Mouse (Mus musculus) hindbrain, postnatal 0 days (tissue): Measurements from ENCODE around the gene Kat6b. TPM values are rescaled to one million over a fixed set of nuclear protein-coding genes. Genes with fewer than 3 reads are reported as not detected.

Source experiments
- ATAC-seq: fragments of 200-750 bp; cut with Nextera tagmentation; 2 replicates; pipeline ENCODE4 v1.8.0; 2017; ENCODE audit warnings: mild to moderate bottlenecking, moderate TSS enrichment, moderate library complexity
- DNase-seq: peaks from one replicate; pipeline ENCODE4 v3.0.0-alpha.2; 2015; ENCODE audit warnings: low spot score
- H3K27ac ChIP-seq: fragments of 300-500 bp; sonication (generic); 2 replicates; pipeline ENCODE4 v1.5.1; 2014; ENCODE audit warnings: mild to moderate bottlenecking
- H3K27me3 ChIP-seq: fragments of 300-500 bp; sonication (generic); 2 replicates; pipeline ENCODE4 v1.6.1; 2014; ENCODE audit warnings: low read length, mixed read lengths; ENCODE audit not compliant: insufficient read depth
- H3K36me3 ChIP-seq: fragments of 300-500 bp; sonication (generic); 2 replicates; pipeline ENCODE4 v1.6.1; 2014; ENCODE audit warnings: low read length, mixed read lengths; ENCODE audit not compliant: insufficient read depth
- H3K4me1 ChIP-seq: fragments of 300-500 bp; sonication (generic); 2 replicates; pipeline ENCODE4 v1.6.1; 2014; ENCODE audit warnings: antibody characterized with exemption, low read length, mixed read lengths; ENCODE audit not compliant: insufficient read depth
- H3K4me2 ChIP-seq: fragments of 300-500 bp; sonication (generic); 2 replicates; pipeline ENCODE4 v1.6.1; 2014; ENCODE audit warnings: low read depth, mild to moderate bottlenecking, low read length, moderate library complexity, mixed read lengths
- H3K4me3 ChIP-seq: fragments of 300-500 bp; sonication (generic); 2 replicates; pipeline ENCODE4 v1.5.1; 2014; ENCODE audit warnings: low read length
- H3K9ac ChIP-seq: fragments of 300-500 bp; sonication (generic); replicated peaks from 2 replicates; pipeline ENCODE4 v1.6.1; 2014; ENCODE audit warnings: mild to moderate bottlenecking, low read length, moderate library complexity, mixed read lengths
- H3K9me3 ChIP-seq: fragments of 300-500 bp; sonication (generic); 2 replicates; pipeline ENCODE4 v1.6.1; 2016; ENCODE audit warnings: low read length, mixed read lengths
- CTCF ChIP-seq: IDR thresholded peaks from 2 replicates; pipeline ENCODE4 v1.5.1; 2016; ENCODE audit warnings: antibody characterized with exemption, control low read depth, low read depth
- WGBS: fragments of 180-500 bp; shearing (Covaris S2); extraction: QIAGEN DNeasy Blood & Tissue Kit; methylation state at CpG from one replicate; pipeline ENCODE4 v1.1.7; 2014; 5-methylcytosine and 5-hydroxymethylcytosine counted together
- polyA plus RNA-seq: library from polyadenylated mRNA; unstranded; fragments of >200 nt; fragmentation: Nextera tagmentation; extraction: Ambion mirVana; gene quantifications from 2 replicates; pipeline ENCODE4 v1.2.1, GENCODE M21; 2015
- total RNA-seq: library from RNA; depleted of rRNA; stranded (reverse); fragments of >200 nt; gene quantifications from 2 replicates; pipeline ENCODE4 v1.2.3, GENCODE M21; 2014; rRNA removed

Kat6b gene
- total and polyA plus RNA-seq, 2 experiments from 2014 or later = 15.2 to 33.0 TPM

GRCm38 (mm10) chr14:21711231-21711630 lies 230.0 kb downstream of the Kat6b start:
- H3K9ac ChIP-seq = no peak overlapping the region
- H3K9me3 ChIP-seq = no peaks in the 10 kb centered on the region
- TF ChIP-seq CTCF = no peak
- WGBS = 78% methylated on average over 2 of the region's 2 CpGs
- H3K4me3 ChIP-seq = no peak overlapping the region
- no peak for DNase-seq
- no peaks in the 10 kb centered on the region for H3K36me3 ChIP-seq
- H3K4me1 ChIP-seq = no peaks in the 10 kb centered on the region
- no peak overlapping the region for H3K4me2 ChIP-seq
- no peak overlapping the region for H3K27ac ChIP-seq
- no peaks in the 10 kb centered on the region for H3K27me3 ChIP-seq
- no peak for ATAC-seq

GRCm38 (mm10) chr14:21714486-21714885 lies 233.3 kb downstream of the Kat6b start, which contains the start of gene Dupd1:
Dupd1 (minus strand) TSS chr14:21714576.
- Histone ChIP-seq H3K36me3 (no peaks in the 10 kb centered on the region), H3K4me1 (no peaks in the 10 kb centered on the region), H3K9ac (no peak within 1 kb of the TSS), H3K9me3 (no peaks in the 10 kb centered on the region), H3K27ac (no peak within 1 kb of the TSS), H3K4me2 (no peak within 1 kb of the TSS), H3K4me3 (no peak within 1 kb of the TSS), H3K27me3 (no peaks in the 10 kb centered on the region)
- no peak for TF ChIP-seq CTCF
- DNase-seq (no peak), ATAC-seq (no peak)
- 74% methylated on average over 5 of the region's 5 CpGs for WGBS

GRCm38 (mm10) chr14:21719646-21720383 lies 238.6 kb downstream of the Kat6b start:
- no peaks in the 10 kb centered on the region for H3K9me3 ChIP-seq
- no peak for TF ChIP-seq CTCF
- H3K9ac ChIP-seq = no peak overlapping the region
- no peaks in the 10 kb centered on the region for H3K27me3 ChIP-seq
- no peak overlapping the region for H3K27ac ChIP-seq
- H3K4me2 ChIP-seq = no peak overlapping the region
- H3K36me3 ChIP-seq = no peaks in the 10 kb centered on the region
- no peak overlapping the region for H3K4me3 ChIP-seq
- ATAC-seq (no peak), DNase-seq (peak; percentile 28)
- no peaks in the 10 kb centered on the region for H3K4me1 ChIP-seq
- WGBS = 46% methylated on average over 17 of the region's 17 CpGs

GRCm38 (mm10) chr14:21720430-21721205 lies 239.4 kb downstream of the Kat6b start:
- DNase-seq (no peak), ATAC-seq (no peak)
- WGBS = 77% methylated on average over 4 of the region's 4 CpGs
- no peak overlapping the region for H3K4me3 ChIP-seq
- H3K36me3 ChIP-seq = no peaks in the 10 kb centered on the region
- H3K9ac ChIP-seq = no peak overlapping the region
- no peaks in the 10 kb centered on the region for H3K4me1 ChIP-seq
- no peaks in the 10 kb centered on the region for H3K27me3 ChIP-seq
- no peak overlapping the region for H3K4me2 ChIP-seq
- no peak overlapping the region for H3K27ac ChIP-seq
- H3K9me3 ChIP-seq = no peaks in the 10 kb centered on the region
- no peak for TF ChIP-seq CTCF

Other genes with a start within 250 kb of the Kat6b start
- gene Dupd1, start 233.1 kb downstream of the Kat6b start, total RNA-seq = not detected in 2 replicates
- 0.29 TPM in 1 of 2 replicates, not detected in the other for gene Dupd1, start 233.1 kb downstream of the Kat6b start, polyA plus RNA-seq